Mouse (Mus musculus) midbrain, postnatal 0 days (tissue): Measurements from ENCODE around the gene Sumo1. TPM values are rescaled to one million over a fixed set of nuclear protein-coding genes. Genes with fewer than 3 reads are reported as not detected.
"Not testable (repeated sequence)": the region's sequence is repeated elsewhere in the genome, so short reads cannot be mapped to it uniquely, and the experiment has no call there.

Experiments
- ATAC-seq: fragments of 200-750 bp; cut with Nextera tagmentation; 2 replicates; pipeline ENCODE4 v1.8.0; 2017; ENCODE audit warnings: moderate number of reproducible peaks, mild to moderate bottlenecking, moderate TSS enrichment, moderate library complexity; ENCODE audit not compliant: low FRiP score
- DNase-seq: peaks from one replicate; pipeline ENCODE4 v3.0.0-alpha.2; 2015; ENCODE audit warnings: low spot score
- H3K27ac ChIP-seq: fragments of 300-500 bp; sonication (generic); 2 replicates; pipeline ENCODE4 v1.5.1; 2014; ENCODE audit warnings: low read depth, mild to moderate bottlenecking, low read length, mixed read lengths
- H3K27me3 ChIP-seq: fragments of 300-500 bp; sonication (generic); 2 replicates; pipeline ENCODE4 v1.6.1; 2014; ENCODE audit warnings: low read length, control low read depth, mixed read lengths; ENCODE audit not compliant: insufficient read depth
- H3K36me3 ChIP-seq: fragments of 300-500 bp; sonication (generic); 2 replicates; pipeline ENCODE4 v1.6.1; 2014; ENCODE audit warnings: low read length, control low read depth, mixed read lengths; ENCODE audit not compliant: insufficient read depth
- H3K4me1 ChIP-seq: fragments of 300-500 bp; sonication (generic); 2 replicates; pipeline ENCODE4 v1.6.1; 2014; ENCODE audit warnings: mild to moderate bottlenecking, control low read depth, antibody characterized with exemption, low read length, mixed read lengths; ENCODE audit not compliant: insufficient read depth
- H3K4me2 ChIP-seq: fragments of 300-500 bp; sonication (generic); 2 replicates; pipeline ENCODE4 v1.6.1; 2014; ENCODE audit warnings: low read depth, mild to moderate bottlenecking, low read length, mixed read lengths; ENCODE audit not compliant: poor library complexity, severe bottlenecking
- H3K4me3 ChIP-seq: fragments of 300-500 bp; sonication (generic); 2 replicates; pipeline ENCODE4 v1.5.1; 2014; ENCODE audit warnings: low read depth, mild to moderate bottlenecking, low read length, moderate library complexity
- H3K9ac ChIP-seq: fragments of 300-500 bp; sonication (generic); replicated peaks from 2 replicates; pipeline ENCODE4 v1.6.1; 2014; ENCODE audit warnings: mild to moderate bottlenecking, low read length, moderate library complexity, mixed read lengths; ENCODE audit not compliant: poor library complexity, severe bottlenecking
- H3K9me3 ChIP-seq: fragments of 300-500 bp; sonication (generic); 2 replicates; pipeline ENCODE4 v1.6.1; 2016; ENCODE audit warnings: low read length, control low read depth
- CTCF ChIP-seq: IDR thresholded peaks from 2 replicates; pipeline ENCODE4 v1.5.1; 2016; ENCODE audit warnings: antibody characterized with exemption, mild to moderate bottlenecking
- WGBS: fragments of 180-500 bp; shearing (Covaris S2); extraction: QIAGEN DNeasy Blood & Tissue Kit; methylation state at CpG from one replicate; pipeline ENCODE4 v1.1.7; 2014; 5-methylcytosine and 5-hydroxymethylcytosine counted together
- polyA plus RNA-seq: library from polyadenylated mRNA; unstranded; fragments of >200 nt; fragmentation: Nextera tagmentation; extraction: Ambion mirVana; gene quantifications from 2 replicates; pipeline ENCODE4 v1.2.1, GENCODE M21; 2015
- total RNA-seq: library from RNA; depleted of rRNA; stranded (reverse); fragments of >200 nt; gene quantifications from 2 replicates; pipeline ENCODE4 v1.2.3, GENCODE M21; 2014

The Sumo1 gene
- total and polyA plus RNA-seq, 2 experiments from 2014 or later, result 81.6 to 319 TPM

- Histone ChIP-seq H3K27ac (no peak overlapping the region), H3K27me3 (no peaks in the 10 kb centered on the region), H3K4me2 (no peak overlapping the region), H3K4me1 (no peaks in the 10 kb centered on the region), H3K36me3 (peaks cover 11% of the 10 kb centered on the region), H3K9ac (no peak overlapping the region), H3K4me3 (no peak overlapping the region), H3K9me3 (no peaks in the 10 kb centered on the region)
- no peak for TF ChIP-seq CTCF
- DNase-seq (no peak), ATAC-seq (no peak)
- WGBS, result 86% methylated on average over 1 of the region's 1 CpGs
Measured at GRCm38 (mm10) chr1:59642488-59642887, 28.1 kb downstream of the Sumo1 start.

DNA sequence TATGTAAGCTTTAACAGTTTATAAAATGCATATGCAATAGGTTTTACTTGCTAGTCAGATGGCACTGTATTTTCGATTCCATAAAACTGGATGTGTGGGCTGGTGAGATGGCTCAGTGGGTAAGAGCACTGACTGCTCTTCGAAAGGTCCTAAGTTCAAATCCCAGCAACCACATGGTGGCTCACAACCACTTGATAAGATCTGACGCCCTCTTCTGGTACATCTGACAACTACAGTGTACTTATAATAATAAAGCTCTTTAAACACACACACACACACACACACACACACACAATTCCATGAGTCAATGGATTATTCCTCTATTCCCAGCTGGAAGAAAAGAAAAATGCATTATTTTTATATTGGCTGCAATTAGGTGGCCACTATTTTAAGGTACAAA lies 32.3 kb downstream of the Sumo1 start:
- Histone ChIP-seq H3K9ac (no peak overlapping the region), H3K27me3 (no peaks in the 10 kb centered on the region), H3K4me3 (no peak overlapping the region), H3K36me3 (peaks cover 7% of the 10 kb centered on the region; the same call in 1 of the 2 replicates), H3K4me1 (no peaks in the 10 kb centered on the region), H3K27ac (no peak overlapping the region), H3K4me2 (no peak overlapping the region), H3K9me3 (no peaks in the 10 kb centered on the region)
- DNase-seq (no peak), ATAC-seq (no peak)
- TF ChIP-seq CTCF, result peak; percentile 33; the same call in 1 of the 2 replicates
- 91% methylated on average over 3 of the region's 3 CpGs for WGBS

DNA sequence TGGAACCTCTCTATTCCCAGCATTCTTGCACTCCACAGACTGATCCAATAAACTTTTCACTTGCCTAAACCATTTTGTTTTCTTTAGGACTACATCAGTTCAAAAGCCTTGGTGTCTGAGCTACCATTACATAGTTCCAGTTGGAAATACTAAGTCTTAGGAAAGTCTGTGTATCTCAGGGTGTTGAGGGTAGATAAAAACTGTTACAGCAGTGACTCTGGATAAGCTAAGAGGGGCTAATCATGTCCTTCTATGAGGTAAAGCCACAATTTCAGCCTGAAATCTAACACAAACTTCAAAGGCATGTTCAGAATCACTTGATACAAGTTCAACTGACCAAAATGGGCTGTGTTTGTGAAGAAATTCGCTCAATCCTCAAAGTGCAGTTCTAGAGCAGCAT lies 34.3 kb downstream of the Sumo1 start:
- no peak for DNase-seq
- Histone ChIP-seq H3K36me3 (no peaks in the 10 kb centered on the region), H3K4me3 (no peak overlapping the region), H3K9ac (no peak overlapping the region), H3K4me2 (no peak overlapping the region), H3K9me3 (no peaks in the 10 kb centered on the region), H3K4me1 (no peaks in the 10 kb centered on the region), H3K27ac (no peak overlapping the region), H3K27me3 (no peaks in the 10 kb centered on the region)
- whole genome bisulfite sequencing, result 81% methylated on average over 1 of the region's 1 CpGs
- TF ChIP-seq CTCF, result no peak
- no peak for ATAC-seq

DNA sequence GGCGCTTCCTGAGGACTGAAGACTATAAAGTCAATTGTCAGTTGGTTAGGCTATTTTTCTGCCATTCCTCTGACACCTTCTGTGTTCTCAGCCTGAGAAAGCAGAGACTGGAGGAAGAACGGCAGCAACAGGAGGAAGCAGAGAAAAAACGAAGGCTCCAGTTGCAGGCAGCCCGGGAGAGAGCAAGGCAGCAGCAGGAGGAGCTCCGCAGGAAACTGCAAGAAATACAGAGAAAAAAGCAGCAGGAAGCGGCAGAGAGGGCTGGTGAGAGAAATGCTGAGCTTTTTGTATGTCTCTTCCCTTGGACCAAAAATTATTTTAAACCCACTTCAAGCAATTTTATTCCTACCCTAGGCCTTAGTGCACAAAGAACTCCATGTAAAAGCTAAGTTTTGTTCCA lies 37.6 kb downstream of the Sumo1 start:
- no peak overlapping the region for H3K4me3 ChIP-seq
- no peak for TF ChIP-seq CTCF
- DNase-seq (no peak), ATAC-seq (no peak)
- no peak overlapping the region for H3K4me2 ChIP-seq
- H3K36me3 ChIP-seq, result no peaks in the 10 kb centered on the region
- no peaks in the 10 kb centered on the region for H3K9me3 ChIP-seq
- H3K9ac ChIP-seq, result no peak overlapping the region
- WGBS, result 46% methylated on average over 6 of the region's 6 CpGs
- H3K27me3 ChIP-seq, result no peaks in the 10 kb centered on the region
- H3K4me1 ChIP-seq, result no peaks in the 10 kb centered on the region
- H3K27ac ChIP-seq, result no peak overlapping the region

GRCm38 (mm10) chr1:59631986-59632659 lies 38.5 kb downstream of the Sumo1 start:
- no peaks in the 10 kb centered on the region for H3K36me3 ChIP-seq
- H3K9me3 ChIP-seq, result no peaks in the 10 kb centered on the region
- no peak overlapping the region for H3K9ac ChIP-seq
- no peaks in the 10 kb centered on the region for H3K4me1 ChIP-seq
- TF ChIP-seq CTCF, result no peak
- no peak overlapping the region for H3K4me2 ChIP-seq
- 86% methylated on average over 5 of the region's 5 CpGs for WGBS
- ATAC-seq (no peak), DNase-seq (no peak)
- H3K27ac ChIP-seq, result no peak overlapping the region
- no peaks in the 10 kb centered on the region for H3K27me3 ChIP-seq
- H3K4me3 ChIP-seq, result no peak overlapping the region

- ATAC-seq, H3K4me3 ChIP-seq, H3K27ac ChIP-seq, H3K27me3 ChIP-seq, H3K9ac ChIP-seq, DNase-seq, H3K9me3 ChIP-seq, H3K4me2 ChIP-seq, H3K36me3 ChIP-seq, H3K4me1 ChIP-seq: not testable (repeated sequence)
- WGBS, result 84% methylated on average over 6 of the region's 6 CpGs
Measured at GRCm38 (mm10) chr1:59630356-59630755, 40.3 kb downstream of the Sumo1 start.
